Mouse (Mus musculus): ENCODE results near the gene Rpl23a.

GRCm38 (mm10) chr11:78159557-78159956 is 23.8 kb downstream of the Rpl23a start:
- no peak for TF ChIP-seq CTCF (IDR thresholded peaks at IDR 0.05; ENCODE audit: control insufficient read depth, insufficient read depth, insufficient read length)
- TF ChIP-seq MAX (IDR thresholded peaks at IDR 0.05) = no peak
- TF ChIP-seq MYOG (IDR thresholded peaks at IDR 0.05; ENCODE audit: control insufficient read depth, extremely low read depth, insufficient read length) = no peak
- TF ChIP-seq CEBPB (IDR thresholded peaks at IDR 0.05; ENCODE audit: low read depth) = no peak
- TF ChIP-seq FOSL1 (IDR thresholded peaks at IDR 0.05; ENCODE audit: insufficient read depth, low read length, poor library complexity, severe bottlenecking) = no peak
